Mouse (Mus musculus): Measurements from ENCODE around the gene Cyb5r3.
A peak's percentile ranks its signal among the peaks of the same experiment; 100 is the strongest.
"Not testable (repeated sequence)": the region's sequence is repeated elsewhere in the genome, so short reads cannot be mapped to it uniquely, and the experiment has no call there.

Cyb5r3 gene

DNA sequence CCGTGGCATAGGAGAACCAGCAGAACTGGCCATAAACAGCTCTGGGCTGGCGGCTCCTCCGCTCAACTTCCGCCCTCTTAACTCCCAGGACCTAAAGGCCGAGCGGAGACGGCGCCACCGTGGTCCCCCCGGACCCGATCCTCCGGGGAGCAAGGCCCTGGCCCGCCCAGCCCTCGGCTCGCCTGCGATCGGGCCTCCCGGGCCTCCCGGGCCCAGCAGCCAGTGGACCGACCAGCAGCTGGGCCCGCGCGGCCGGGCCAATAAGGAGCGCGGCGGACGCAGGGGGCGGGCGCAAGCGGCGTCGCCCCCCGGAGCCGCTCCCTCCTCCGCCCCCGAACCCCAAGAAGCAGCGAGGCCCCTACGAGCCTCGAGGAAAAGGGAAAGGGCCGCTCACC is 23.6 kb downstream of the Cyb5r3 start:
- DNase-seq: no peak

DNA sequence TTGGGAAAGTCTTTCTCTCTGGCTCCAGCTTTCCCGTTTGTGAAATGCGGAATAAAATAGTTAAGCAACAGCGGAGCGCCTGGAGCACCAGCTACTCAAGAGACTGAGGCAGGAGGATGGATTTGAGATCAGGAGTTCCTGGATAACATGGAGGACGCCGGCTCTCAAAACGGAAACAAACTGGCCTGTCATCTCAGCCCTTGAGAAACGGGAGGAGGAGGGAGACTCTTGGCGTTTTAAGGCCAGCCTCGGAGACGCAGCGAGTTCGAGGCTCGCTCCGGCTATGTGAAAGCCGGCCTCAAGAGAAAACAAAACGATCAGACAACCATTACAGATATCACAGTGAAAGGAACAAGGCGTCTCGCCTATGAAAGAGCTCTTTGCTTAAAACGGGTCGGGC is 24.0 kb downstream of the Cyb5r3 start:
- no peak for DNase-seq

DNA sequence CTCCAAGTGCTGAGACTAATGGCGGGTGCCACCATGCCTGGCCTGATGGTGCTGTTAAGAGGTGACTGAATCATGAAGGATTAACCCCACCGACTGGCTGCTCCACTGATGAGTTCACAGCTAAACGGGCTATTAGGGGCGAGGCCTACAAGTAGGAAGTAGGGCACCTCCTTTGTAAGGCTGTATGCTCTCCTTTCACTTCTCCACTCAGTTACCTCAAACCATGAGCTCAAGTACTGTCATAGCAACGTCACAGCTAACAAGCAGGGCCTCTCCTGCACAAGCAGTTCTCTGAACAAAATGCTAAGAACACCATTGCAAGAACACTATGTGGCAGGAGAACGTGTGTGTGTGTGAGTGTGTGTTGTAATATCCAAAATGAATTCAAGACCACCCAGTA is 26.9 kb downstream of the Cyb5r3 start:
- DNase-seq: no peak

DNA sequence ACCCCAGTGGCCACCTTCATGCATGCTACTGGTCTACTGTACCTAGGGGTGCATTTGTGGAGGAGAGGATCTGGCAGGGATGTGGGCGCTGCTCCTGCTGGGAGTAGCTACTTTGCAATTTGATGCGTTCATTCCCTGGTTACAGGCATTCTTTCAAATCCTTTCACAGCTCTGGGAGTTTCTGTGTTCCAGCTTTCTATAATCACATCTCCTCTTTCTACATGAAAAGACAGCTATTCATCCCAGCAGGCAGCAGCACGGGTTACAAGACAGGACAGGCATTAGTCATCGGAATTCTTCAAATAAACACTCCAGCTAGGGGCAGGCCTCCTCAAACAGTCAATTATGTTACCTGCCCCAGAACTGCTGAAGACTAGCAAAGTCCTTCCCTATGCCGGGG is 29.5 kb downstream of the Cyb5r3 start:
- DNase-seq: peak; percentile 60

DNA sequence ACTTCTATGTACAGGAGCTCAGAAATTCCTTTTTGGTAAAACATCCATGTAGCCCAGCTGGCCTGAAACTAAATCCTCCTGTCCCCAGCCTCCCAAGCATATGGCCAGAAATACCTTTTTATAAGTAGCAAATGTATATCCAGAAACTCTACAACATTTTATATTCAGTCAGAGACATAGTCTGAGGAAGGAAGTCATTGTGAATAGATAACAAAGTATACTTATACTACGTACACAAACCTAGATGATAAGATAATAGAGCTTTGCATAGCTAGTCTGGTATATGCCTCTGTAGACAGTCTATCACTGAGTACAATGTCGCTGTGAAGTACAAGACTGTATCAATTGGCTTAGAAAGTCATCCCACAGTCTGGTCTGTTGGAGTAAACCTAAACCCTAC is 36.7 kb downstream of the Cyb5r3 start:
- no peak for DNase-seq

DNA sequence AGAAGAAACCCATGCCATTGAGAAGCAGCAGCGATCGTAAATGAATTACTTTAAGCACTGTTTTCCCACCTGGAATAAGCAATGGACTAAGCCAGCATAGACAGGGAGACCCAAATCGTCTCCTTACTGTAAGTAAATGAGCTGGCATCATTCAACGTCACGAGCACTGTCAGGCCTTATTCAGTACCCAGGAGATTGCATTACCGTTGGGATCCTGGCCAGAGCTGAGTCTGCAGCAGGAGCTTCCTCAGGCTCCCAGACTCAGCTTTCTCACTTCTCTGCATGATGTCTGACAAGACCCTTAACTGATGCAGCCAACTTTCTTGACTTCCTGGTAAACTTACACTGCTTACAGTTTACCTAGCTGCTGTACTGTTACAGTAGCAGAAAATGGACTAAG is 37.7 kb downstream of the Cyb5r3 start:
- DNase-seq: no peak

DNA sequence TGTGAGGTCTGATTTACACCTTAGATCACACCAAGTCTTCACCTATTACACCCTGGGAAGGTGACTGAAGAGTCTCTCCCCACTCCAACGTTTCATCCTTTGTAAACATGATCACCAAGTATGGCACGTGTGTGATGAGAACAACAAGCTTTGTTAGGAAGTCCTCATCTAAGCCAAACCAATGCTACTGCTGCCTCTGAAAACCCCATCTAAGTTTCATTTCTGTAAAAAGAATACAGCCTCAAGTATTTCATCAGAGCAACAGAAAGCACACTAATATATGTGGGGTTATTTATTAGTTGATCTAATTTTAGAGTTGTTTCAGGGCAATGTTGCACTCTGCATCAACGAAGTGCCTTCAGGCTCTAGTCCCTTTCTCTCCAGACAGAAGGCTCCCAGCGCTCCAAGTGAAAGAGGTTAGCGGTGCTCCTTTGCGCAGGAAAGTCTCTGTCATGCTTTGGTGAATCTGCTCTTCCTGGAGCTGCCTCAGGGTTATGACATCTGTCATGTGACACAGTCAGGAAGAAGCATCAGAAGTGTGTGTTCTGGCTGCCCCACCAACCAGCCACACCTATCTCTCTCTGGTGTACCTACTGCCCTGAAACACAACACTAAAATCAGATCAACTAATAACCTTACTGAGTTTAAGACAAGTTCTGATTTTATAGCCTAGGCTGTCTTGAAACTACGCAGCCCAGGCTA is 42.7 kb downstream of the Cyb5r3 start:
- DNase-seq: no peak

DNA sequence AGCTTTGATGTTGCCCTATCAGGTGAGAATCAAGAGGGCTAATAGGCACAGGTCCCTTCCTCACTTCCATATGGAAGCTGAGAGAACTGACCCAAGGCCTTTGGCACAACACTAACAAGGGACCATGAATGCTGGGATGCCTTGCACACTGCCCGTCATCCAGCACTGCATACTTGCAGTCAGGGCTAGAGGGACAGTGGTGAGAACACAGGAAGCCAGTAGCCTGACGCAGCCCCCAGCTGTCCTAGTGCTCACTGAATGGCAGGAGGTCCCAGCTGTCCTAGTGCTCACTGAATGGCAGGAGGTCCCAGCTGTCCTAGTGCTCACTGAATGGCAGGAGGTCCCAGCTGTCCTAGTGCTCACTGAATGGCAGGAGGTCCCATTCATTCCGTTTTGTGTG is 45.4 kb downstream of the Cyb5r3 start:
- DNase-seq: not testable (repeated sequence)

DNA sequence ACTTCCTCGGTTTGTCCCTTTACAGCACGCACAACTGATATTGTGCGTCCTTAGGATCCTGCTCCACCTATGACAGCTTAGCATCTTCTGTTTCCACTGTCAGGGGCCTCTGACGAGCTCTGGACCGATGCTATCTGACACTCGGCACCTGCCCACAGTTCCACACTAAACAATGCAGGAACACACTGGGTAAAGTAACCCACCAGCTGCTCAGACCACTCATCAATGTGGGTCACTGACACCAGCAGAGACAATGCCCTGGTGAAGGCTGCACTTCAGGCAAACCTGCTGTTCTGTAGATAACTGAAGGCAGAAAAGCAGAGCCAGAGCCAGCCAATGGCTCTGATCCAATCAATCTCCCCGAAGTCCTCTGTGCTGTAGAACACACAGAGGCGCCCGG is 45.8 kb downstream of the Cyb5r3 start:
- DNase-seq: no peak

DNA sequence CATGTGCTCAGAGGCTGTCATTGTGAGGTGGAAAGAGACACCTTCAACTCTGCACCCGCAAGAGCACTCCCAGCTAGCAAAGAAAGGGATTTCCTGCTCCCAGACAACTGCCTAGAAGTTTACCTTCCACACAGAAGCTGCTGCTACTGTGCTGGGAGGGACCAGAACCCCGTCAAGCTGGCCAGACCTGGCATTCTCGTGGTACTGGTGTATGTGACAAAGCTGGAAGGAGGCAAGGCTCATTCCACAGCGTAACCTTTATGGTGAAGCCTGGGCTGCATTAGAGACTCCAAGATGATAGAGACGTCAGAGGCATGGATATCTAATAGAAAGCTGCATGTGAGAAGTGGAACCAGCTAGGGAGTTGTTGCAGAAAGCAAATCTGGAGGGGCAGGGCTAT is 47.8 kb downstream of the Cyb5r3 start:
- DNase-seq: no peak

DNA sequence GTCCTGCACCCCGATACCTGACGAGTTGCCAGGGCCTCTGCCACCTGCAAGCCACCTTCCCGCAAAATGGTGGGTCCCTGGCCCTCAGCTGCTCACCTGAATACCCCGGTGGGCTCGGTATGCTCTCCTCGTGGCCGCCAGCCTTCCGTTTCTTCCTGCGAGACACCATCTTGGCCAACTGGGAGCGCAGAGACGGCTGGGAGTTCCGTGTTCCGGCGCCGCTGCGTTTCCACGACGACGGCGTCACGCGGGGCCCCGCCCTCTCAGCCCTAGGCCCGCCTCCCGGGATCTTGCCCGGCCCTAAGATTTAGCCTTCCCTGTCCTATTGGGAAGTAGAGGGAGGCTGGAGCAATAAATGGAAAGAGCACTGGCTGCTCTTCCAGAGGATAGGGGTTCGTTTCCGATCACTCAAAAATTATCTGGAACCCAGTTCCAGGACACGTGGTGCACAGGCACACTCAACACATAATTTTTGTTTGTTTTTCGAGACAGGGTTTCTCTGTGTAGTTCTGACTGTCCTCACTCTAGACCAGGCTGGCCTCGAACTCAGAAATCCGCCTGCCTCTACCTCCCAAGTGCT is 49.7 kb downstream of the Cyb5r3 start, which contains the start of gene Rrp7a:
TSS of gene Rrp7a (minus strand) at position 236 of the 580 bp plus-strand sequence.
- DNase-seq: peak; percentile 95

DNA sequence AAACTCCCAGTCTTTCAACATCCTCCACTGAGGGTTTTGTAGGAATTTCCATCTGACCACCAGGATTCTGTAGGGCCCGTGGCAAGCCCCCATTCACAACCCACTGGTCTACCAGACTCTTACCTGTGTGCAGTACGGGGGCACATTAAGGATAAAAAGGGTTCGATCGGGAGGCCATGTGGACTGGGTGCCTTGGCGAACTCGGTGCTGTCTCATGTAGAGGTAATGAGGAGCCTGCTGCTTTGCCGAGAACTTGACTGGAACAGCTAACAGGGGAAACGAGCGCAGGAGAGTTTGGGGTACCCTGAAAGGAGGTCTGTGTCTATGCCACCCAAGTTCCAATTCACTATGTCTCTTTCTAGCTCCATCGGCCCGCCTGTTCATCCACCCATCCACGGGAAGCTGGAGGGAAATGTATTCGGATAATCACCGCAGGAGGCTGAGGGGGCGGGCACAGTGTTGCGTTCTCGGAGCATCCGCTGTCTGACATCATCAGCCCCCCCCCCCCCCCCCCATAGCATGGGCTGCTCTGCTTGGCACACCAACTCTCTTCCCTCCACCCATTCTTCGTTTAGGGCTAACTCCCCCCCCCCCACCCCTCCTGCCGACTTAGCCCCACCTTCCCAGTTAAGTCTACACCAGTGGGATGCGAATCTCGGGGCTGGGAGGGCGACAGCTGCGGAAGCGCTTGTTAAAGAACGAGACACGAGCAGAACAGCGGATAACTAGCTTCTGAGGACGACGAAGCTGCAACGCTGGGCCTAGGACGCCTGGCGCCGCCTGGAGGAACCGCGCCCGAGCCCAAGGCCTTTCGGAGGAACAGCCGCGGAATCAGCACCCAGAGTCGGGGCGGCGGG is 50.5 kb downstream of the Cyb5r3 start:
- DNase-seq: peak; percentile 81

DNA sequence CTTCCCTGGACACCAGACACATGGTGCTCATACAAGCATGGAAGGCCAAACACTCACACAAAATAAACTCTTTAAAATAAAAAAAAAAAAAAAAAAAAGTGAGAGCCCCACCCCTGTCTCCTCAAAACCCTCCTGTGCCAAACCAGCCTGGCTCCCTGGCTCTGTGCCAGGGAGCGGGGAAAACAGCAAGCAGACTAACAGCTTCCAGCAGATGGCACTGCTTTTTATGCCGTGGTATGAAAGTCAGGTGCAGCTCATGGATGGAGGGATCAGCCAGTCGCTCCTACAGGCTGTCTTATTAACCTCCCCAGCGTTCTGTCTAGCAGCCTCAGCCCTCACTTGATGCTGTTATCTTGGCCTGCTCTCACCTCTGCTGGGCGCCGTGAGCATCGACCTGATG is 54.0 kb downstream of the Cyb5r3 start:
- DNase-seq: peak; percentile 65

DNA sequence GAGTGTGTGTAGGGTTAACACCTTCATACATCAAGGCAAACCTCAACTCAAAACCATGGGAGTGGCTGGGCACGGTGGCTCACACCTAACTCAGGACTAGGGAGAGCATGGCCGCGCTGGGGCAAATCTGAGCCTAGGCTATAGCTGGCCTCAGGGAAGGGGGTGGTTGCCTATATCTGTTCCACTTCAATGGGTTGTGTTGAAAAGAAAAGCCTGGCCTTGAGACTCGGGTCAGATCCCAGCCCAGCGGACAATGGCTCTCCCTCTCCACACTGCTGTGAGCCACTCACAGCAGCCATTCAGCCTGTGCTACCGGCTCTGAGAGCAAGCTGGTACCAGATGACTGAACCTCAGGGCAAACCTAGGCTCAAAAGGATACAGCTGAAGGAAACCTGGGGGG is 57.3 kb downstream of the Cyb5r3 start:
- no peak for DNase-seq

DNA sequence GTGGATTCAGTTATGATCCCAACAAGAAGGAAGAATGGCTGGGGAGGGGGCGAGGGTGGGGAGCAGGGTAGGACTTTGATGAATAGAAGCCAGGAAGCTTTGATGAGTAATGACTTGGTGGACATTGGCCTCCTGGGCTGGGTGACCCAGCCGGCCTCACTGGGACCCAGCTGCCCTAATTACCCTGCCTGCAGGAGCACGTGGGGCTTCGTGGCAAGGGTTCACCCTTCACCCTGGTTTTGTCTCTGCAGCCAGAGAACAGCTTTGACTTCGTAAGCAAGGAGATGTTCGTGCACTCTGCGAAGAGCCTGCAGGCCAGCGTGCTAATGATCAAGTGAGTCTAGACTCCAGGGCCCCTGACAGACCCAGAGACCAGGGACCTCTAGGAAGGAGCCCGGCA is 58.3 kb downstream of the Cyb5r3 start:
- no peak for DNase-seq

DNA sequence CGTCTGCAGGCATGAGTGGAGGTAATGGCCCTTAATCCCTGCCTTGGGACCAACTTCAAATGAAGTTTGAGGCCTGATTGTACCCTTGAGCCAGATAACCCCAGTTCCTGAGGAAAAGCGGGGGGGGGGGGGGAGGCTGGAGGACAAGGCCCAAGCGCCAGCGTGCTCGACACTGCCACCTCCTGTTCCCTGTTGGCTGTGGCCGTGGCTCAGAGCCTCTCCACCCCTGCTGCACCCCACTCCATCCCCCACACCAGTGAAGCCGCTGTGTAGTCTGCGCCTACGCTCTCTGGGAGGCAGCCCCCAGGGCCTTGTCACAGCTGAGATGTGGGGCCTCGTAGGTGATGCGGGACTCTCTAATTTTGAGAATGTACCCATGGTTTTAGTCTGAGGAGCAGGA is 59.5 kb downstream of the Cyb5r3 start:
- DNase-seq: peak; percentile 70

DNA sequence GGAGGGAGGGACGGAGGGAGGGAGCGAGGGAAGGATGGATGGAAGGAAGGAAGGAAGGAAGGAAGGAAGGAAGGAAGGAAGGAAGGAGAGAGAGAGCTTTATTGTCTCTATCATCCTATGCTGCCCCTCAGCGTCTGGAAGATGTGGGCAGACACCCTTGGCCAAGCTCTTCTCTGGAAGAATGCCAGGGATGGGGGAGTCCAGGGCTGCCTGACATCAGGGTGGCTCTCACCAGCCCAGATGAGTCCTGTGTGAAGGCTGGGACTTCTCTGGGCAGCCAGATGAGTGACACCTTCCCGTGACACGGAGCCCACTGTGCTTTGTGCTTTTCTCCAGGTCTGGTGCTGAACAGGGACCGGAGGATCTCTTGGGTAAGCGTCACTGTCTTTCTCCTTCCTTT is 60.5 kb downstream of the Cyb5r3 start:
- no peak for DNase-seq

DNA sequence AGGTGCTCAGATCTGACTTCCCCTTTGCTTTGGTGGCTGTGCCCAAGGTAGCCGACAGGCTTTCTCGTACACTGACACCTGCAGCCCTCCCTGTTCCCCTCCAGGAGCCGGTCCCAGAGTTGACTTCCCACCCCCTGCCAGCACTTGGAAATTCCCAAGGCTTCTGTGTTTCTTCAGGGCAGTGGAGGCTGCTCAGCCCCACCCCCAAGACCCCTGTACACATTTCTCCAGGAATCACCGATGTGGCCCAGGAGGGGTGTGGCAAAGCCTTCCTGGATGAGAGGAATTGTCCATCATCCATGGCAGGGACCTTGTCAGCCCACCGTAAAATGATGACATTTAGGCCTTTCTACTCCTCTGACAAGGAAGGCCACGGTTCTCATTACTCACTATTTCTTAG is 61.1 kb downstream of the Cyb5r3 start:
- no peak for DNase-seq

DNA sequence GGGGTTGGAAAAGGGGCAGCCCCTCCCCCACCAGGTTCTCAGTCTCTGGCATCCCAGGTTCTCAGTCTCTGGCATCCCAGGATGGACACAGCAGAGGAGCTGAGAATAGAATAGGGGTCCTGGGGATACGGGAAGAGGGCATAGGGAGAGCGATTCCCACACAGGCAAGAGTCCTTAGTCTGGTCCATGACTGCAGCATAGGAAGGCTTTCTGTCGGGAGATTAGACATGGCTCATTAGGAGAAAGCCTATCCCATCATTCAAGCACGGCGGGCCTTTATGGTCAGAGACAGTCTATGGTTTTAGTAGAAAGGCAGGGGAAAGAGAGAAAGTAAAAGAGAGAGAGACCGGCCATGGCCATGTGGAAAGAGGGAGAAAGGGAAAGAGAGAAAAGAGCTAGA is 64.6 kb downstream of the Cyb5r3 start:
- no peak for DNase-seq

DNA sequence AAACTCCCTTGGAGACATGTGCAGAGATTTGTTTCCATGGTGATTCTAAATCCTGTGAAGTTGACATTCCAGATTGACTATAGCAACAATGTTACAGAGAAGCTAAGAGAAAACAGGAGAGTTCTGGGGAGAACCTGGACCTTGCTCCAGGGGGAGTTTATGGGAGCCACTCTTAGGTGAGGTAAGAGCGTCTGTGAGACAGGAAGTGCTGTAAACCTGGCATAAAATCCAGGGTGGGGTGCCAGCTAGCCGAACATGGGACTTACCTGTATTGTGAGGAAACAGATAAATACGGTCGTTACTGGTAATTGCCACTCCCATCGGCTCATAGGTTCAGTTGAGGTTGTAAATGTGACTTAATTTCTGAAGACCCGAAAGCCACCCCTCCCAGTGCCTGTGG is 66.0 kb downstream of the Cyb5r3 start:
- no peak for DNase-seq
